Comparison of ENCODE assay signal across 9 mouse cellular contexts in the genomic region with DNA sequence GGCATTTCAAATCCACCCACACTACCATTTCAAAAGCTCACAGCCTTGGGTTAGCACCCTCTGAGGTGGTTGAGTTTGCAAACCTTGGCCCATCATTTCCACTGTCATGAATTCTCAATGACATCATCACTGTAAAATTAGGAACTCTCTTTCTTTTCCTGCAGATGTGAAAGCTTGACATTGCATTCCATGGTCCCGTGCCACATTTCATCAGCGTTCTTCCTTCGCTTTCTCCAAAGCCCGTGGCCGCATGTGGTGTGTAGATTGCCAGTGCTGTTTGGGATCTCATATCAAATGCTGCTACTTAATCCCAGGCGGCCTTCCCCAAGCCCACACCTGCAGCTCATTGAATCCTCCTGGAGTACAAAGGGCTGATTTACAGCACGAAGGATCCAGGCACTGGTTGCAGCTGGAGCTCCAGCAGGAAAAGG.
DNase-seq lines count a peak whose midpoint lies in the region; ATAC-seq and TF ChIP-seq lines count a peak whose summit lies in the region.
"Had no signal": no experiment of that assay in that cellular context is flagged by ENCODE, and none has a peak within 500 bp of the region (broad histone marks: within the 10 kb centered on the region; RNA-seq: fewer than 3 reads in every experiment).

No protein-coding gene starts in this region.

- TF ChIP-seq CTCF in kidney, adult 2 months (conservative IDR thresholded peaks at IDR 0.05; ENCODE audit: insufficient read depth, insufficient read length, low read depth, low read length) = no peak

- no peak for TF ChIP-seq POLR2A in kidney, adult 2 months (IDR thresholded peaks at IDR 0.05; ENCODE audit: low read depth, low read length)

- H3K27ac ChIP-seq in kidney, adult 2 months (ENCODE audit: insufficient read depth, low read depth, low read length) = no peak overlapping the region
- peak overlapping the region; percentile 80 for H3K27ac ChIP-seq in embryonic facial prominence, embryonic 12.5 days
- H3K27ac ChIP-seq in limb, embryonic 10.5 days = peak overlapping the region; percentile 88
- no peak overlapping the region for H3K27ac ChIP-seq in liver, embryonic 12.5 days

- peak; percentile 2 for DNase-seq in kidney, adult 2 months
- DNase-seq in kidney, postnatal 36 days = no peak
- peak; percentile 53 for DNase-seq in brain, adult 2 months (ENCODE audit: low read depth, low spot score)
- peak; percentile 83 for DNase-seq in limb, embryonic 10.5 days (ENCODE audit: low spot score)
- DNase-seq in spleen, adult 18-20 months = no peak
- DNase-seq in layer of hippocampus, adult 9-11 months = no peak

- ATAC-seq in embryonic facial prominence, embryonic 12.5 days (ENCODE audit: insufficient number of reproducible peaks, insufficient read depth, low FRiP score, low TSS enrichment) = peak; percentile 66; the same call in 1 of the 2 replicates
- ATAC-seq in liver, embryonic 12.5 days = no peak

- H3K27me3 ChIP-seq in kidney, adult 2 months (replicated peaks; ENCODE audit: control insufficient read depth, insufficient read depth, low read length) = no peaks in the 10 kb centered on the region
- H3K27me3 ChIP-seq in embryonic facial prominence, embryonic 12.5 days = no peaks in the 10 kb centered on the region
- no peaks in the 10 kb centered on the region for H3K27me3 ChIP-seq in limb, embryonic 10.5 days (ENCODE audit: low read depth, poor library complexity, severe bottlenecking)
- H3K27me3 ChIP-seq in liver, embryonic 12.5 days (replicated peaks) = no peaks in the 10 kb centered on the region

- no peak overlapping the region for H3K4me2 ChIP-seq in embryonic facial prominence, embryonic 12.5 days (replicated peaks)
- H3K4me2 ChIP-seq in liver, embryonic 12.5 days = no peak overlapping the region

- no peak overlapping the region for H3K4me3 ChIP-seq in kidney, adult 2 months (ENCODE audit: insufficient read depth, low read depth, low read length)
- no peak overlapping the region for H3K4me3 ChIP-seq in embryonic facial prominence, embryonic 12.5 days
- H3K4me3 ChIP-seq in limb, embryonic 10.5 days = peak overlapping the region; percentile 25; the same call in 1 of the 2 replicates
- no peak overlapping the region for H3K4me3 ChIP-seq in liver, embryonic 12.5 days

- H3K9ac ChIP-seq in embryonic facial prominence, embryonic 12.5 days = no peak overlapping the region
- H3K9ac ChIP-seq in liver, embryonic 12.5 days = no peak overlapping the region

- H3K9me3 ChIP-seq in embryonic facial prominence, embryonic 12.5 days = no peaks in the 10 kb centered on the region
- no peaks in the 10 kb centered on the region for H3K9me3 ChIP-seq in limb, embryonic 10.5 days (replicated peaks)
- H3K9me3 ChIP-seq in liver, embryonic 12.5 days (replicated peaks) = no peaks in the 10 kb centered on the region
- H3K9me3 ChIP-seq: G1E had no signal

- H3K36me3 ChIP-seq in kidney, adult 2 months (ENCODE audit: control insufficient read depth, insufficient read depth, low read length) = no peaks in the 10 kb centered on the region
- H3K36me3 ChIP-seq in embryonic facial prominence, embryonic 12.5 days = no peaks in the 10 kb centered on the region
- H3K36me3 ChIP-seq in limb, embryonic 10.5 days = no peaks in the 10 kb centered on the region
- H3K36me3 ChIP-seq in liver, embryonic 12.5 days = no peaks in the 10 kb centered on the region
- H3K36me3 ChIP-seq: G1E had no signal

- H3K4me1 ChIP-seq in kidney, adult 2 months (ENCODE audit: control insufficient read depth, insufficient read depth, low read length) = no peaks in the 10 kb centered on the region
- peaks cover 37% of the 10 kb centered on the region for H3K4me1 ChIP-seq in embryonic facial prominence, embryonic 12.5 days
- H3K4me1 ChIP-seq in limb, embryonic 10.5 days = peaks cover 55% of the 10 kb centered on the region
- no peaks in the 10 kb centered on the region for H3K4me1 ChIP-seq in liver, embryonic 12.5 days

- 13% methylated on average over 7 of the region's 7 CpGs for WGBS in kidney, adult 2 months
- WGBS in embryonic facial prominence, embryonic 12.5 days = 9% methylated on average over 7 of the region's 7 CpGs
- 16% methylated on average over 7 of the region's 7 CpGs for WGBS in limb, embryonic 10.5 days
- WGBS in liver, embryonic 12.5 days (ENCODE audit: insufficient replicate concordance) = 58% methylated on average over 7 of the region's 7 CpGs

Comparison
In these comparisons a context has a peak if more than half of its experiments do, and no peak if none do; other contexts are left out.
1. DNase-seq: peak in kidney, adult 2 months (single experiment), brain, adult 2 months (single experiment) and limb, embryonic 10.5 days (single experiment); none in kidney, postnatal 36 days (0 of 2), spleen, adult 18-20 months (0 of 2) and layer of hippocampus, adult 9-11 months (single experiment).
2. H3K27ac ChIP-seq: peak in embryonic facial prominence, embryonic 12.5 days (single experiment) and limb, embryonic 10.5 days (single experiment); none in kidney, adult 2 months (single experiment) and liver, embryonic 12.5 days (single experiment).